Mouse (Mus musculus) megakaryocyte-erythroid progenitor cell, adult 5 weeks (primary cell): ENCODE results near the gene Traf5. TPM values are rescaled to one million over a fixed set of nuclear protein-coding genes. Genes with fewer than 3 reads are reported as not detected.

Source experiments
- polyA plus RNA-seq: library from polyadenylated mRNA; stranded (reverse); fragments of >175 nt; gene quantifications from 2 replicates; pipeline ENCODE4 v1.2.3, GENCODE M21; 2012

The Traf5 gene
- polyA plus RNA-seq, result 1.9 and 2.6 TPM in 2 replicates

GRCm38 (mm10) chr1:192091806-192092772, at the start of gene Traf5:
Gene Traf5, minus strand, starts transcription at chr1:192092559.

GRCm38 (mm10) chr1:192137926-192138910, 45.9 kb upstream of the Traf5 start, which contains the start of gene Rcor3:
Gene Rcor3, minus strand, starts transcription at chr1:192138062.

GRCm38 (mm10) chr1:191977187-191977586, 115.2 kb downstream of the Traf5 start, which contains the start of gene Rd3:
Gene Rd3, plus strand, starts transcription at chr1:191977370.

Other genes with a start within 250 kb of the Traf5 start
- gene Slc30a1, start 185.8 kb downstream of the Traf5 start, polyA plus RNA-seq, result 10.7 and 18.2 TPM in 2 replicates
- 0.09 TPM in 1 of 2 replicates, not detected in the other for gene Rd3, start 115.2 kb downstream of the Traf5 start, polyA plus RNA-seq
- gene Rcor3, start 45.5 kb upstream of the Traf5 start, polyA plus RNA-seq, result 10.8 and 15.4 TPM in 2 replicates
- gene Kcnh1, start 98.2 kb upstream of the Traf5 start, polyA plus RNA-seq, result not detected in 2 replicates